Mouse (Mus musculus): ENCODE data around the gene Ap1m2. TPM values are rescaled to one million over a fixed set of nuclear protein-coding genes. Genes with fewer than 3 reads are reported as not detected.

The Ap1m2 gene
- polyA plus RNA-seq (2016; fragmentation: Nextera tagmentation; extraction: Ambion mirVana): 4.8 and 14.6 TPM in 2 replicates

DNA sequence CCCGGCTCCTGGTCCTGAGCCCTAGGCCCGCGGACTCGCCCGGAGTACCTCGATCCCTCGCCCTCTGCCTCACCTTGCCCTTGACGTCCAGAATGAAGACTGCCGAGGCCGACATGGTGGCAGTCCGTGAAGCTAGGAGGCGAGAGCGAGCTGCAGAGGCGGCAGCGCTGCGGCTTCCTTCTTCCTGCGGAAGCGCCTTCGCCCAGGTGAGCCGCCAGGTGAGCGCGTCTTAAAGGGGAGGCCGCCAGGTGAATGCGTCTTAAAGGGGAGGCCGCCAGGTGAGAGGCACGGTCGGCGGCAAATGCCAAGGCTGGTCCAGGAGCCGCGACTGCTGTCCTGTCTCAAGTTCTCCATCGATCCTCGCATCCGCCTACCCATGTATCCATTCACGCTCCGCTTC, at the start of gene Ap1m2:
Gene Ap1m2, minus strand, starts transcription at position 204 of the 400 bp plus-strand sequence.
- H3K4me1 ChIP-seq (replicated peaks): peaks cover 12% of the 10 kb centered on the region
- H3K4me3 ChIP-seq: peak within 1 kb of the TSS; percentile 42
- peaks cover 23% of the 10 kb centered on the region for H3K27me3 ChIP-seq (ENCODE audit: insufficient read depth, poor library complexity, severe bottlenecking)
- no peaks in the 10 kb centered on the region for H3K9me3 ChIP-seq
- peak; percentile 18 for DNase-seq (ENCODE audit: low spot score)
- no peaks in the 10 kb centered on the region for H3K36me3 ChIP-seq
- H3K27ac ChIP-seq: no peak within 1 kb of the TSS
- 9% methylated on average over 35 of the region's 35 CpGs for WGBS

DNA sequence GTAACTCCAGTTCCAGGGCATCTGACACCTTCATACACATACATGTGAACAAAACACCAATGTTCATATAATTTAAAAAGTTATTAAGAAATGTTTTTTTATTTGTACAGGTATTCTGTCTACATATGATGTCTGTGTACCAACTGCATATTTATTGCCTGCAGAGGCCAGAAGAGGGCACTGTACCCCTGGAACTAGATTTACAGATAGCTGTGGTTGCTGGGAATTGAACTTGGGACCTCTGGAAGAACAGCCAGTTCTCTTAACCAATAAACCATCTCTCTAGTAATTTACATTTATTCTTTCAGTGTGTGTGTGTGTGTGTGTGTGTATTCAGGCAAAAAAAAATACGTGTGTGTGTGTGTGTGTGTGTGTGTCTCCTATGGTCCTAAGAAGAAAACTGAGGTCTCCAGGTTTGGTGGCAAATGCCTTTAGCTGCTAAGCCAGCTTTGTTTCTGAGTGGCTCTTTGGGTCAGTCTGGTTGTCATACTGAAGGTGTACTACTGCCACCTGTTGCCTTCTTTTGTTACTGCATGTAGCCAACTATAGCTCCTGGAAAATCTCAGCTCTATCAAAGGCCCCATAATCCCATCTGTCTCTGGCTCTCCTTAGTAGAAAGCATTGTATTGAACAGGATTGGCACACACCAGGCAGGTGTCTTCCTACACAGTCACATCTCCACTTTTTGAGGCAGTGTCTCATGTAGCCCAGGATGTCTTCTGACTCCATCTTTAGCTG, 45.0 kb upstream of the Ap1m2 start:
- 0% methylated on average over 1 of the region's 1 CpGs for WGBS

DNA sequence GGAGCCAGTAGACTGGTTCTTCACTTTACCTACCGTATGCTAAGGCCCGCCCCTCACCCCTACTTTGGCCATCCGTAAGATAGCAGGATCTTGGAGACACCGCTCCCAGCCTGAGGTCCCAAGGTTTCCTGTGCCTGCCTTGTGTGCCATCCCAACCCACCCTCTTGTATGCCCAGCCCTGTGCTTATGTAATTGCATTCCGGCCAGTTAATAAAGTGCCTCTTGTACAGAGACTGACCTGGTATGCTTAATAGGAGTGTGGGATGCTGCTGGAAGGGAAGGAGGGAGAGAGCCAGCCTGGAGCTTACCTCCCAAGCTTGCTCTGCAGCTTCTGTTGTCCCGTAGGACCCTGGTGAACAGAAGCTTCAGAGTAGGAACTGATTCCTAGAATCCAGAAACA, 42.7 kb upstream of the Ap1m2 start:
- Histone ChIP-seq H3K4me3 (no peak overlapping the region), H3K36me3 (peaks cover 55% of the 10 kb centered on the region), H3K4me1 (replicated peaks) (peaks cover 14% of the 10 kb centered on the region), H3K9me3 (peaks cover 2% of the 10 kb centered on the region; the same call in 1 of the 2 replicates), H3K27me3 (ENCODE audit: insufficient read depth, poor library complexity, severe bottlenecking) (no peaks in the 10 kb centered on the region), H3K27ac (no peak overlapping the region)
- DNase-seq (ENCODE audit: low spot score): no peak
- WGBS: 94% methylated on average over 6 of the region's 6 CpGs

More for the DNA sequence above, 45.0 kb upstream of the Ap1m2 start:
- no peak overlapping the region for H3K4me3 ChIP-seq
- H3K27me3 ChIP-seq (ENCODE audit: insufficient read depth, poor library complexity, severe bottlenecking): 0 out of 2 replicates have a peak, but pooled peaks cover 7% of the 10 kb centered on the region
- H3K36me3 ChIP-seq: peaks cover 36% of the 10 kb centered on the region
- no peaks in the 10 kb centered on the region for H3K9me3 ChIP-seq
- H3K4me1 ChIP-seq (replicated peaks): peaks cover 13% of the 10 kb centered on the region
- no peak overlapping the region for H3K27ac ChIP-seq
- peak; percentile 58 for DNase-seq (ENCODE audit: low spot score)

DNA sequence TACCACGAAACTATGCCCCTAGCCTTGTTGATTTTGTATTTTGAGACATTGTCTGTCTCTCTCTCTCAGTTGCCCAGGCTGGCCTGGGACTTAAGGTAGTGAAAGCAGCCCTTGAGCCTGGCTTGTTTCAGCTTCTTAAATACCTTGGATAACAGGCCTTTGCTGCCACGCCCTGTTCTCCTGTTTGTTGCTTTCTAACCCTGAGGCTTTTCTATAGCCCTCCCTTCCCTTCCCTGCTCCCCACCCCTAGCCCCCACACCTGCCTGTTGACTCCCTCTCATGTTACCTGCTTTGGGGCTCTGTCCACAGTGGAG, 41.2 kb upstream of the Ap1m2 start:
- peaks cover 2% of the 10 kb centered on the region; the same call in 1 of the 2 replicates for H3K9me3 ChIP-seq
- no peak overlapping the region for H3K4me3 ChIP-seq
- H3K27me3 ChIP-seq (ENCODE audit: insufficient read depth, poor library complexity, severe bottlenecking): no peaks in the 10 kb centered on the region
- 45% methylated on average over 2 of the region's 2 CpGs for WGBS
- 0 out of 2 replicates have a peak overlapping the region, but pooled peaks have one; percentile 77 for H3K27ac ChIP-seq
- no peak for DNase-seq (ENCODE audit: low spot score)
- peaks cover 66% of the 10 kb centered on the region for H3K36me3 ChIP-seq
- H3K4me1 ChIP-seq (replicated peaks): peaks cover 14% of the 10 kb centered on the region

DNA sequence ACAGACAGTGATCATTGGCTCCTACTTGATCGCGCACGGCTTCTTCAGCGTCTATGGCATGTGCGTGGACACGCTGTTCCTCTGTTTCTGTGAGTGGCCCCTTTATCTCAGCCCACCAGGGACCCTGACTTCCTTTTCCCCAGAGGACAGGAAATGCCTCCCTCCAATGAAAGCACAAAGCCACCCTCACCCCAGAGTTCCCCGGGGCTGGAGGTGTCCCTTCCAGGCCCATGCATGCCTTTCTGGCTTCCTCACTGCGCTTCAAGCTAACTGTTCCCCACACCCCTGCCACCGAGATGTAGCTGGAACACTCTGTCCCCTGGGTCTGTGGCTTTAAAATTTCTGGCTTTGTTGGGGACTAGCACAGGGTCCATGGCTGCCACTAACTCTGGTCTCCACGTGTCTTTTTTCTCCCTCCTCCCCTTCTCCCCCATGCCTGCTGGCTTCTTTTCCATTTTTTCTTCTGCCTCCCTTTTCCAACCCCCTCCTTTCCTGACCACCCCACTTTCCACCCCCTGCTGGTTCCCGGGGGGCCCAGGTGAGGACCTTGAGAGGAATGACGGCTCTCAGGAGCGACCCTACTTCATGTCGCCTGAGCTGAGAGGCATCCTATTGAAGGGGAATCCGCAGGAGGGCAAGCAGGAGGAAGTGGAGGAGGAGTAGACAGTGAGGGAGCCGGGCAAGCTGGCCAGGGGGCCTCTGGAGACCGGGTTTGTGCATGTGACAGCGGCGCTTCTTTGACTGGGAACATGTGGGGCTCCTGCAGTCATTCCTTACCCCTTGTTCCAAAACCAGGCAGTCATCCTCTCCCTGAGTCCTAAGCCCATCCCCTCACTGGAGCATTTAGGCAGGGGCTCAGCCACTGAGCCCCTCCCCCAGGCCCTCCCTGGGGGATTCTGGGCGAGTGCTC, 40.6 kb upstream of the Ap1m2 start:
- WGBS: 34% methylated on average over 20 of the region's 20 CpGs
- no peak overlapping the region for H3K4me3 ChIP-seq
- peaks cover 2% of the 10 kb centered on the region; the same call in 1 of the 2 replicates for H3K9me3 ChIP-seq
- peaks cover 72% of the 10 kb centered on the region for H3K36me3 ChIP-seq
- H3K4me1 ChIP-seq (replicated peaks): peaks cover 14% of the 10 kb centered on the region
- H3K27me3 ChIP-seq (ENCODE audit: insufficient read depth, poor library complexity, severe bottlenecking): no peaks in the 10 kb centered on the region
- DNase-seq (ENCODE audit: low spot score): no peak
- H3K27ac ChIP-seq: peak overlapping the region; percentile 77

DNA sequence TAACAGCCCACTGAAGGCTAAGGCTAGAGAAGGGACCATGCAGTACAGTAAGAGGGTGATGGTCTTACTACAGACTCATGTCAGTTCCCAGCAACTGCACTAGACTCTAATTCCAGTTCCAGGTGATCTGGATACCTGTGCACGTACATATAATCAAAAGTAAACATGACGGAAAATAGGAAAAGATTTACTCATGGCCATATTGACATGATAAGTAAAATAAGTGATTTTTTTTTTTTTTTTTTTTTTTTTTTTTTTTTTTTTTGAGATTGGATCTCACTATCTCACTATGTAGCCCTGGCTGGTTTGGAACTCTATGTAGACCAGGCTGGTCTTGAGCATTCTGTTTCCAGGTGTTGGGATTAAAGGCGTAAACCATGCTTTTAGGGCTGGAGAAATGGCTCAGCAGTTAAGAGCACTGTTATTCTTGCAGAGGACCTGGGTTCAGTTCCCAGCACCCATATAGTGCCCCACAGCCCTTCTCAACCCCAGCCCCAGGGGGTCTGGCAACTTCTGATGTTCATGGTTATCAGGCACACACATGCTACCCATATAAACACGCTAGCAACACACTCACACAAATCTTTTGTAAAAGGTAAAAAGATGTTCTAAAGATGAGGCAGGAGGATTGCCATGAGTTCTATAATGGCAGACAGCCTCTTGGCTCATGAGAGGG, 39.7 kb upstream of the Ap1m2 start:
- Histone ChIP-seq H3K36me3 (peaks cover 81% of the 10 kb centered on the region), H3K9me3 (peaks cover 2% of the 10 kb centered on the region; the same call in 1 of the 2 replicates), H3K4me3 (no peak overlapping the region), H3K27me3 (ENCODE audit: insufficient read depth, poor library complexity, severe bottlenecking) (no peaks in the 10 kb centered on the region), H3K4me1 (replicated peaks) (peaks cover 14% of the 10 kb centered on the region), H3K27ac (no peak overlapping the region)
- DNase-seq (ENCODE audit: low spot score): no peak
- 90% methylated on average over 4 of the region's 4 CpGs for WGBS

DNA sequence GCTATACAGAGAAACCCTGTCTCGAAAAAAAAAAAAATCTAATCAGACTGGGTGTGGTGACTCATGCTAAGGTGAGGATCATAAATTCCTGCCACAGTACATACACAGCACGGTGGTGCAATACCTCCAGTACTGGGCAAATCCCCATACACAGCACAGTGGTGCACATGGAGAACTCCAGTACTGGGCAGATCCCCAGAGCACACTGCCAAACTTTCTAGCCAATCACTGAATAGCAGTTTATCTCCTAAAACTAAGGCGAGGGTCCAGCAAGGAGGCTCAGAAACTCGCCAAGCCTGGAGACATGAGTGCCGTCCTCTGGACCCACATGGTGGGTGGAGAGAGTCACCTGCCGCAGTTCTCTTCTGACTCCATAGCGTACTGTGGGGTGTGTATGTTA, 39.0 kb upstream of the Ap1m2 start:
- peaks cover 2% of the 10 kb centered on the region; the same call in 1 of the 2 replicates for H3K9me3 ChIP-seq
- H3K27me3 ChIP-seq (ENCODE audit: insufficient read depth, poor library complexity, severe bottlenecking): no peaks in the 10 kb centered on the region
- DNase-seq (ENCODE audit: low spot score): no peak
- H3K4me1 ChIP-seq (replicated peaks): peaks cover 14% of the 10 kb centered on the region
- 91% methylated on average over 7 of the region's 7 CpGs for WGBS
- H3K36me3 ChIP-seq: peaks cover 85% of the 10 kb centered on the region
- H3K4me3 ChIP-seq: no peak overlapping the region
- H3K27ac ChIP-seq: no peak overlapping the region

DNA sequence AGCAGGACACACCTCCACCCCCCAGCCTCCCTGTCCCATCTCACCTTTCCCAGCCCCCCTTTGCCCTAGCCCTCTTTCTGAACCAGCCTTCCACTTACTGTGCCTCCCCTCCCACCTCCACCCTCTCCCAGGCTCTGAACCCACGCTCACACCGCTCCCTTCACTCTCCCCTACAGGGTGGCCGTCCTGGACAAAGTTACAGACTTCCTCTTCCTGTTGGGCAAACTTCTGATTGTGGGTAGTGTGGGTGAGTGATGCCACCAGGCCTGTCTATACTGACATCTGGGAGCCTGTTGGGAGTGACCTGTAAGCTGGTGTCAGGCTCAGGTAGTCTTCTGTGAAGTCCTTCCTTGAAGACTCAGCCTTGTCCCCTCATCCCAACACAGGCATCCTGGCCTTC, 36.0 kb upstream of the Ap1m2 start:
- WGBS: 99% methylated on average over 3 of the region's 3 CpGs
- H3K36me3 ChIP-seq: peaks cover 84% of the 10 kb centered on the region
- peaks cover 10% of the 10 kb centered on the region for H3K4me1 ChIP-seq (replicated peaks)
- H3K4me3 ChIP-seq: no peak overlapping the region
- no peak for DNase-seq (ENCODE audit: low spot score)
- H3K9me3 ChIP-seq: peaks cover 2% of the 10 kb centered on the region; the same call in 1 of the 2 replicates
- H3K27ac ChIP-seq: no peak overlapping the region
- H3K27me3 ChIP-seq (ENCODE audit: insufficient read depth, poor library complexity, severe bottlenecking): no peaks in the 10 kb centered on the region

DNA sequence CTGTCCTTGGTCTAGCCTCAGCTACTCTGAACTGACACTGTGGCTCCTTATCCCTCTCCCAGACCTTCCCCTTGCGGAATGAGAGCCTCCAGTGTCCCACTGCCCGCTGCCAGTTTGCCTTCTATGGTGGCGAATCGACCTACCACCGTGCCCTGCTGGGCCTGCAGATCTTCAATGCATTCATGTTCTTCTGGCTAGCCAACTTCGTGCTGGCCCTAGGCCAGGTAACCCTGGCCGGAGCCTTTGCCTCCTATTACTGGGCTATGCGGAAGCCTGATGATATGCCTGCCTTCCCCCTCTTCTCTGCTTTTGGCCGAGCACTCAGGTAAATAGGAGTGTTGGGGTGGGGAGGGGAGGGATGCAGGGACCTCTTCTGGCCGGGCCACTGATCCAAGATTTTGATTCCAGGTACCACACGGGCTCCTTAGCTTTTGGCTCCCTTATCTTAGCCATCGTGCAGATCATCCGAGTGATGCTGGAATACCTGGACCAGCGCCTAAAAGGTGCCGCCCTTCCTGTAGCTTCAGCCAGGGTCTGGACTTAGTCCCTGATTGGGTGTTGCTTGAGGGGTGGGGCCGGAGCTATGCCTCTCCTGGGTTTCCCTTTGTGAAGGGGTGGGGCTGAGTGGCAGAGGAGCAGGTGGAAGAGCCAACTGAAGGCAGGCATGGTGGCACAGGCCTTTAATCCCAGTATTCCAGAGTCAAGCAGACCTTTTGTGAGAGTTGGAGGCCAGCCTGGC, 34.7 kb upstream of the Ap1m2 start:
- no peaks in the 10 kb centered on the region for H3K4me1 ChIP-seq (replicated peaks)
- 71% methylated on average over 16 of the region's 16 CpGs for WGBS
- no peaks in the 10 kb centered on the region for H3K27me3 ChIP-seq (ENCODE audit: insufficient read depth, poor library complexity, severe bottlenecking)
- H3K9me3 ChIP-seq: peaks cover 2% of the 10 kb centered on the region; the same call in 1 of the 2 replicates
- H3K27ac ChIP-seq: no peak overlapping the region
- peaks cover 86% of the 10 kb centered on the region for H3K36me3 ChIP-seq
- DNase-seq (ENCODE audit: low spot score): no peak
- H3K4me3 ChIP-seq: no peak overlapping the region

DNA sequence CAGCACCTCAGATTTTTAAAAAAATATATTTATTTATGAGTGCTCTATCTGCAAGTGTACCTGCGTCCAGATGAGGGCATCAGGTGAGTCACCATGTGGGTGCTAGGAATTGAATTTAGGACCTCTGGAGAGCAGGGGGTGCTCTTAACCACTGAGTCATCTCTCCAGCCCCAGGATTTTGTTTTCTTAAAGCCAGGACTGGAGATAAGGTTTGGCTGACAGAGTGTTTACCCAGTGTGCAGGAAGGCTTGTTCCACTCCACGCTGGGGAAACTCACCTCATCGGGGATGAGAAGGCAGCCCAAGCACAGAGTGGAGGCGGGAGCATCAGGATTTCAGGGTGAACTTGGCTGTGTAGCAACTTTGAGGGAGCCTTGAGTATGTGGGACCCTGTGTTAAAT, 28.3 kb upstream of the Ap1m2 start:
- DNase-seq (ENCODE audit: low spot score): no peak
- no peaks in the 10 kb centered on the region for H3K9me3 ChIP-seq
- H3K4me3 ChIP-seq: no peak overlapping the region
- H3K27me3 ChIP-seq (ENCODE audit: insufficient read depth, poor library complexity, severe bottlenecking): peaks cover 2% of the 10 kb centered on the region; the same call in 1 of the 2 replicates
- H3K27ac ChIP-seq: no peak overlapping the region
- WGBS: 87% methylated on average over 4 of the region's 4 CpGs
- peaks cover 52% of the 10 kb centered on the region for H3K36me3 ChIP-seq
- peaks cover 8% of the 10 kb centered on the region for H3K4me1 ChIP-seq (replicated peaks)

DNA sequence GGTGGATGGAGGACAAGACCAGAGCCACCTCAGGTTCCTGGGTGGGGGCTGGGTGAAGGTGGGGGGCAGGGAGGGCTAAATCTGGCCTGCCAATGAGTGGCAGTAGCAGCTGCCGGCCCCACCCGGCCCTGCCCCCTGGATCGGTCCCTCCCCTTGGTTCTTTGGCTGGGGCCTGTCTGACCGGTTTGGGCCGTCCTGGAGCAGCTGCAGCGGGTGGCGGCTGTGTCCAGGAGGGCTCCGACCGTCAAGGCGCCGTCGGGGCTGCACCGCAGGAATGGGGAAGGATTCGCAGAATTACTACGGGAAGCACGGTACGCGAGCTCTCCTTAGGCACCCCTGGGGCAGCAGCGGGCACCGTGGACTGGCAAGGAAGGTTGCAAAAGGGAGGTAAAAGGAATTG, 25.5 kb upstream of the Ap1m2 start:
- peaks cover 2% of the 10 kb centered on the region; the same call in 1 of the 2 replicates for H3K27me3 ChIP-seq (ENCODE audit: insufficient read depth, poor library complexity, severe bottlenecking)
- 16% methylated on average over 20 of the region's 20 CpGs for WGBS
- no peaks in the 10 kb centered on the region for H3K9me3 ChIP-seq
- DNase-seq (ENCODE audit: low spot score): no peak
- peaks cover 16% of the 10 kb centered on the region for H3K4me1 ChIP-seq (replicated peaks)
- H3K27ac ChIP-seq: peak overlapping the region; percentile 64
- H3K36me3 ChIP-seq: peaks cover 28% of the 10 kb centered on the region
- H3K4me3 ChIP-seq: peak overlapping the region; percentile 32; the same call in 1 of the 2 replicates

DNA sequence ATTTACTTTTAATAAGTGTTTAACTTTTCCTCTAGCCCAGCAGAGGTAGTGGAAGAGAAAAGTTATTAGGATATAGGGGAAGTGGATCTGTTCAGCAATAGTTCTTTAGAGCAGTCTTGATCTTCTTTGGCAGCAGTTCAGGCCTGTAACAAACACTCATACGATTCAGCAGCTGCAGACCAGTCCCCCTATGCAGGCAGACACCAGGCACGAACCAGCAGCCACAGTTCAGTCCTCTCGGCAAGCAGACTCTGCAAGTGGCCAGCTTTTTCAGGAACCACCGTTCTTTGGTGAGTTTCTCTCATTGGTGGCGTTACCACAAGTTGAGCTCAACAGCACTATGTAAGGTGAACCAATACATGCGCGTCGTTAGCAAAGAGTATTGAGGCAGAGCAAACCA, 24.4 kb upstream of the Ap1m2 start:
- Histone ChIP-seq H3K4me1 (replicated peaks) (peaks cover 26% of the 10 kb centered on the region), H3K27me3 (ENCODE audit: insufficient read depth, poor library complexity, severe bottlenecking) (peaks cover 2% of the 10 kb centered on the region; the same call in 1 of the 2 replicates), H3K36me3 (peaks cover 17% of the 10 kb centered on the region), H3K4me3 (no peak overlapping the region), H3K27ac (no peak overlapping the region), H3K9me3 (no peaks in the 10 kb centered on the region)
- no peak for DNase-seq (ENCODE audit: low spot score)
- 88% methylated on average over 8 of the region's 8 CpGs for WGBS
